Mouse (Mus musculus) 3134 (cell line): ENCODE data around the gene Rasip1.
A peak's percentile ranks its signal among the peaks of the same experiment; 100 is the strongest.

ENCODE experiments used
- DNase-seq: peaks from one replicate; pipeline ENCODE4 v3.0.0-alpha.2; 2011; ENCODE audit warnings: low spot score; ENCODE audit not compliant: insufficient read length; ENCODE audit errors: extremely low read depth

Gene Rasip1

DNA sequence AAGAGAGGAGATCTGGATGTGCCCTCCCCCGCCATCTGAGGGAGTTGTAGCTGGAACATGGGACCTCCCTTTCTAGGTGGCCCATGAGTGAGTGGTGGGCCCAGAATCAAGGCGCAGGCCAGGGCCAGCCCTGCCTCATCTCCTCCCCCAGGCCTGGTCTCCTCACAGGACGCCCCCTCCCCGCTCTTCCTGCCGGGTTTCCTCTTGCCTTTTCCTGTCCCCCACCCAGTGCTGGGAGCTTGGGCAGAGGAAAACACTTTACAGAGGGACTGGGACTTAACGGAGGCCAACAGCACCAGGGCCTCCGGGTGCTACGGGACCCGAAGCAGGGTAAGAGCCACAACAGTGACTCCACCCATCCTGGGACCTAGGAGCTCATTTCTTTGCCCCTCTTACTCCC is at the start of gene Rasip1:
TSS of gene Rasip1 (plus strand) at position 228 of the 400 bp plus-strand sequence.
- DNase-seq: no peak

DNA sequence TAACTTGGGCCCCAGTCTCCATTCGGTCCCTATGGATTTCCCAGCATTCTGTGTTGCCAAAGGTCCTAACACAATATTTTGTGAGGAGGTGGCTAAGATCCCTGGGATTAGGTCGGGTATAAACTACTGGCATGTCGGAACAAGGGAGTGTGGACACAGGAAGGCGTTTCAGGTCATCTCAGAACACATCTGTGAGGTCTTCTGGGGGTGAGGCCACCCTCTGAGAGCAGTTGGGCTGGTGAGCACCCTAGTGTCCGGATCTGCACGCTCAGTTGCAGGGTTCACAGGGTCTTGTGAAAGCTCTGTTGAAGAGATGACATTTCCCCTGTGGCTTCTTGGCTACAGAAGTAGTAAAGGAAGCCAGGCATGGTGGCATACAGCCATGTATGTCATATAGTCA is 41.4 kb upstream of the Rasip1 start:
- no peak for DNase-seq

DNA sequence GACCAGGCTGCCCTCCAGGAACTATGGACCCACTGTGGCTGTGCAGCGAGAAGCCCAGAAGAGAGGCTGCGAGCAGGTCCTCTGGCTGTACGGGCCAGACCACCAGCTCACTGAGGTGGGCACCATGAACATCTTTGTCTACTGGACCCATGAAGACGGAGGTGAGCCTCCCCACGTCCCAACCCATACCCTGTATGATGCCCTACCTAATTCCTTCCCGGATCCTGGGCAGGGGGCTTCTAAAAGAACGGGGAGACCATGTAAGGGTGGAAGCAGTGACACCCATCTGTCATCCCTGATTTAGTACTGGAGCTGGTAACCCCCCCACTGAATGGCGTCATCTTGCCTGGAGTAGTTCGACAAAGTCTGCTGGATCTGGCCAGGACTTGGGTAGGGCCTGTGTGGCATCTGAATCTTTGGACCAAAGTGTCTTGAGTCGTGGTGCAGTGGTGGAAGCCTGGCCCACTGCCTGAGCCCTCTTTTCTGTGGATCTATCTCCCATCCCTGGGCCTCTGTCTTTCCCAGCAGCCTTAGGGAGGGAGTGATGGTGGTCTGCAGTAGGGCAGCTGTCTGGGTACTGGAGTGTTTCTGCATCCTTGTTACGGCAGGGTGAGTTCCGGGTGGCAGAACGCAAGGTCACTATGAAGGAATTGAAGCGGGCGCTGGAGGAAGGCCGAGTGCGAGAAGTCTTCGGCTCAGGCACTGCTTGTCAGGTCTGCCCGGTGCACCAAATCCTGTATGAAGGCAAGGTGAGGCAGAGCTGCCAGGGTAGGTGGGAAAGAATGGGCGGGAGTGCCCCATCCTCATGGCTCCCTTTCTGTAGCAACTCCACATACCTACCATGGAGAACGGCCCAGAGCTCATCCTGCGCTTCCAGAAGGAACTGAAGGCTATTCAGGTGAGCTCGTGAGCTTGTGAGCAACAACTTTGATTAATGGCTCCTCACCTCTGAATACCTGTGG is 39.4 kb upstream of the Rasip1 start:
- DNase-seq: no peak

DNA sequence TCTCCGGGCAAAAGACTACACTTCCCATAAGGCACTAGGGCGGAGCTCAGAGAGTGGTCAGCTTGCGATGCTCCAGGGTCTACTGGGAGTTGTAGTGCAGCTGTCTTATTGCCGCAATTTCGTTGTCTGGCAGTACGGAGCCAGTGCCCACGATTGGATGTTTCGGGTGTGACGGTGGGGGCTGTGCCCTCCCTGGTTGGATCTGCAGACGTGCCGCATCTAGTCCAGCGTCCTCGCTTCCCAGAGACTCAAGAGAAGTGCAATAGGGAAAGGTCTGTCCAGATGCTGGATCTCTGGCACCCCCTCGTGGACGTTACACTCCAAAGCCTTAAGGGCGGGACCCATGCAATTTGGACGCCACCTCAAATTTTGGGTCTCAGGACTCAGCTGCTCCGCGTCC is 38.1 kb upstream of the Rasip1 start:
- peak; percentile 93 for DNase-seq

DNA sequence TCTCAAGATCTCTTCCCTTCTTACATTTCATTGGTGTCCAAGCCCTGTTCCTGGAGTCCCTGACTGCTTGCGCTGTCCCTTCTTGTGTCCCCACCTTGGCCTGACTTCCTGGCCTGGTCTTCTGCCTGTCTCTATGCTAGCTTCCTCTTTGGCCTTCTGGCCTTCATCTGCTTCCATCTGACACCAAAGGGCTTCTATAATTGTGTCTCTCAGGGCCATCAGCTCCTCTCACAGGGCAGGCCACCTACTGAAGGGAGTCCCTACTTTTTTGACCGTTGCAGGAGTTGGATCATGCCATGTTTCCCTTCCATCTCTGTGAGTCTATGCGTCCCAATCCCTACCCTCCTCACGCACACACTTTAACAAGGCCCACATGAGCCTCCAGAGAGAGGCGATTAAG is 37.4 kb upstream of the Rasip1 start:
- no peak for DNase-seq

DNA sequence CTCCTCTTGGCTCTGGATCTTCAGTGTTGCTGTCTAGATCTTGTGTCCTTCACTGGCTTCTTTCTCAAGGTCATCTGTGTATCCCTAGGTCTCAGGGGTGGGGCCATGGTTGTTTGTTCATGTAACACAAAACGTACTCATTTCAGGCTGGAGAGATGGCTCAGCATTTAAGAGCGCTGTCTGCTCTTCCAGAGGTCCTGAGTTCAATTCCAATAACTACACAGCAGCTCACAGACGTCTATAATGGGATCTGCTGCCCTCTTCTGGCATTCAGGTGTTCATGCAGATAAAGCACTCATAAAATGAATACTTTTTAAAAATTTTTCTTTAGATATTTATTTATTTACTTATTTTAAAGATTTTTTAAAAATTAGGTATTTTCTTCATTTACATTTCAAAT is 36.4 kb upstream of the Rasip1 start:
- DNase-seq: no peak

DNA sequence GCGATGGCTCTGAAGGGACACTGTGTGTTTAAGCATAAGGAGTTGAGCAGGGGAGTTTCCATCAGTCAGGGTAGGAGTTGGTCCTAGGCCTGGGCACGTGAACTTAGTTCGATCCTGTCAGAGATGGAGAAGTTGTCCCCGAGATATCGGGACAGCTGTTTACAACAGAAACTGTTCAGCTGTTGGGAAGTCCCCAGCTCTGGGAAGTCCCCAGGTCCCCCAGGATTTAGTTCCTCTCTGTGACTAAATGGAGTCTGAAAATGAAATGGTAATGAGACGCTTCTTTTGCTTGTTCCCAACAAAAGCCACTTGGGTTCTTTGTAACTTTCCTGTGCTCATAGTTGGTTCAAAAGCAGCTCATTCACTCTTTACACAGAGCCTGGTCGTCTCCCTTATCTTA is 35.4 kb upstream of the Rasip1 start:
- DNase-seq: no peak

DNA sequence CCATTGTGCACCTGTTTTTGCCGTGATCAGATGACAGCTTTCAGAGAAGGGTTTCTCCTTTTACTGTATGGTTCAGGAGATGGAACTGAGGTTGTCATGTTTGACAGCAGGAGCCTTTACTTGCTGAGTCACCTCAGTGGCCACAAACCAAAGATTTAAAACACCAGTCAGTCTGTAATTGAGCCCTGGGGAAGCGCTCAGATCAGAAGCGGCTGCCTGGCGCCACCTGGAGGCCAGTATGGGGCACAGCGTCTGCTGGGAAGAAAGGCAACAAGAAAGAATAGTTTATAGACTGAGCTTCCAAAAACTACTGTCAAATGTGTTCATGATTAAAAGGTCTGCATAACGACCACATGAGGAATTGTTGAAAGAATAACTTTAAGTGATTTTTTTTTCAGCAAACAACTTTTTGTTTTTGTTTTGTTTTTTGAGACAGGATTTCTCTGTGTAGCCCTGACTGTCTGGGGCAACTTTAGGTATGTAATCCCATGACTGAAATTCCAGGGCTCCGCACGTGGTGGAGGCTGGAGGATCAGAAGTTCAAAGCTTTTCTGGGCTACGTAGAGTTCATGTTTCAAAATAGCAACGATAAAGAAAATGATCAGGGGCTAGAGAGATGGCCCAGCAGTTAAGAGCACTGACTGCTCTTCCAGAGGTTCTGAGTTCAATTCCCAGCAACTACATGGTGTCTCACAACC is 34.0 kb upstream of the Rasip1 start:
- DNase-seq: peak; percentile 74

DNA sequence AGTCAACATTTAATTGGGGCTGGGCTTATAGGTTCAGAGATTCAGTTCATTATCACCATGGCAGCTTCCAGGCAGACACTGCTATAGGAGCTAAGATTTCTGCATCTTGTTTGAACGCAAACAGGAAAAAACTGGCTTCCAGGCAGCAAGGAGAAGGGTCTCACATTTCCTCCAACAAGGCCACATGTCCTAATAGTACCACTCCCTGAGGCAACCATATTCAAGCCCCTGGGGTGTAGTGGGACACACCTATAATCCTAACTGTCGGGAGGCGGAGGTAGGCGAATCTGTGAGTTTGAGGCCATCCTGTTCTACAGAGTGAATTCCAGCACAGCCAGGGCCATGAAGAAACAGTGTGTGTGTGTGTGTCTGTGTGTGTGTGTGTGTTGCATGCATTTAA is 32.1 kb upstream of the Rasip1 start:
- no peak for DNase-seq

DNA sequence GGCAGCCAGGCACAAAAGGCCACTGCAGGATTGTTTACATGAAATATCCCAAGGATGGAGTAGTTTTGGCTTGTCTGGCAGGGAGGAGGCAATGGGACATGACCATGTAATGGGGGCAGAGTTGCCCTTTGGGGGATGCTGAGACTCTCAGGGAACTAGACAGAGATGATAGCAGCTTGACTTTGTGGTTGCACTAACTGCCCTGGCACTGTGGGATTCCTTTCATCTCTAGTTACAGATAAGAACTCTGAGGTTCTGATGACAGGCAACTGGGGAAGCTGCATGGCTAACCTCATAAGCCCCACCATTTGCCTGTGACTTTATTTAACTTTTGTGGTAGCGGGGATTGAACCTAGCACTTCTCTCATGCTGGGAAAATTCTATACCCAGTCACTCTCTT is 31.2 kb upstream of the Rasip1 start:
- DNase-seq: no peak

DNA sequence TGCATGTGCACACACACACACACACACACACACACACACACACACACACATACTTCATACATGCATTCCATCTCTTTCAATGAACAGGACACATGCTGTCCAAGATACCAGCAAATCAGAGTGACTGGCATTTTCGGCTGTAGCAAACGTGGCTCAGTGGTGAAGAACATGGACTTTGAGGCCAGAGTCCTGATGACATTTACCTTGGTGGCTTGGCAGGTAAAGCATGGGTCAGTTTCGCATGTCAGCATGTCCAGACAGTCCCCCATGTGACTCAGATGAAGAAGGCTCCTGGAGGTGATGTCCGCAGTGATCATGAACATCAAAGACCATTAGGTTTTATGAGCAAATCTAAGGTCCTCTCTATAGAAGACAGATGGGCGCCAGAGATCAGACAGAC is 30.3 kb upstream of the Rasip1 start:
- no peak for DNase-seq

DNA sequence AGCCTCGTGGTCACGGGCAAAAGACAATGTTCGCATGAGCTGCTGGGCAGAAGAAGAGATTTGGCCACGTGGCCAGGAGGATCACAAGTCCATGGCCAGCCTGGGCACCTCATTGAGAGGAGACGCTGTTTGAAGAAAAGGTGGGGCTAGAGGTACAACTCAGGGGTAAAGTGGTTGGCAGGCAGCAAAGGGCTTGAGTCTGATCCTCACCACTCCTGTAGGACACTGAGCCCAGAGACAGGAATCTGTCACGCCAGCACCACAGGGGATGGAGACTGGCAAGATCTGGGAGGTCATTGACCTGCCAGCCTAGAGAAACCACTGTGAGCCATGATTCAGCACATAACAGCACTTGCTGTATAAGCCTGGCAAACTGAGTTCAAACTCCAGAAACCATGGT is 29.8 kb upstream of the Rasip1 start:
- DNase-seq: no peak

DNA sequence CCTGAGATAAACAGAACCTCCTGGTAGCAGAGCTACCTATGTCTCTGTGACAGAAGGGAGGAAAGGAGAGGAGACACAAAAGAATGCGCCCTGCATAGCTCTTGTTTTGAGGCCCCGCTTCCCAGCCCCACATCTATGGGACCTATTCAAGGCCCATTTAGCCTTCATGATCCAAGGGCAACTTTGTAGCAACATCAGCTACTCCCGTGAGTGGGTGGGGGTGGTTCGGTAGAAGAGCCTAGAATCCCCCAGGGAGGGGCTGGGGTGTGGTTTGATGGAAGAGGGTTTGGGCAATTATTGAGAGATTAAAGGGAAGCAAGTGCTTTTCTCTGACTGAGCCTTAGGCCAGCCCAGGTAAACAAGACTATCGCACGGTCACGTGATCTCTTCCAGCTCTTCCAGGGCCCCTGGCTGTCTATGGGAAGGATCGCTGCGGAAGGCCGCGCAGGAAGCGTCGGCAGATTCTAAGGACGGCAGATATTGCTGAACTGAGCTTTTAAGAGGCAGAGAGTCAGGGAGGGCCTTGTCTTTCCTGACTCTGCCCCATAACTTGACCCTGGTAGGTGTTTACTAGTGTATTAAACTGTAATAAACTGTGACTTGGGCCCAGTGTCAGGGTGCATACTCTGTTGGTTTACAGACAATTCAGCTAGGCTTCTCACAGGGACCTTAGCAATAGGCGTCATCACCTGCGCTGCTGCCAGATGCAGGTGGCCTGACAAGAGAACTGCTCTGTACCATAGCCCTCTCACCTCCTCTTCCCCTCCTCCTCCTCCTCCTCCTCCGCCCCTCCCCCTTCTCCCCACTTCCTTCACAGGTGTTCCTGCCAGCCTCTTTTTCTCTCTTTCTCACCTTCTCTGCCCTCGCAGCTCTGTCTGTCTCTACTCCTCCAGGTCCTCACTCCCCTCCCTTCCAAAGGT is 28.1 kb upstream of the Rasip1 start:
- DNase-seq: no peak

DNA sequence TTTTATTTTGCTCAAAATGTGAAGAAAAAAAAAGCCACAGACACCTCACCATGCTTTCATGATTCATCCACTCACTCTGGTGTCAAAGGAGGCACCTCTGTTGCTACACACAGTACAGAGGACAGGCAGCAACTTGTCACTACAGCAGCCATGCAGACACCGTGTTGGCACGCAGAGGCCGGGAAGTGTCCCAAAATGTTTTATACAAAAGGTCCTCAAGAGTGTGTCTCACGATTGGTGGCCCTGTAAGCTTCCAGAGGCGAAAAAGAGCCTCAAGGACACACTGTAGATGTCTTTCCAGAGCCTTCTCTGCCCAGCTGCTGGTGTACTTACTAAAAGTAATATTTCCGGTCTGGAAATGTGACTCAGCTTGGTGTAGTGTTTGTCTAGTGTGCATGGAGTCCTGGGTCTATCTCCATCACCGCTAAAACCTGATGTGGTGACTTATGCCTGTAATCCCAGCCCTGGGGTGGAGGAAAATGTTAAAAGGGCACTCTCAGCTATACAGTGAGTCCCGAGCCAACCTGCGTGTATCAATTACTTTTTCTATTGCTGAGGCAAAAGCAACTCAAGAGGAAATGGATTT is 21.5 kb upstream of the Rasip1 start:
- DNase-seq: peak; percentile 31

DNA sequence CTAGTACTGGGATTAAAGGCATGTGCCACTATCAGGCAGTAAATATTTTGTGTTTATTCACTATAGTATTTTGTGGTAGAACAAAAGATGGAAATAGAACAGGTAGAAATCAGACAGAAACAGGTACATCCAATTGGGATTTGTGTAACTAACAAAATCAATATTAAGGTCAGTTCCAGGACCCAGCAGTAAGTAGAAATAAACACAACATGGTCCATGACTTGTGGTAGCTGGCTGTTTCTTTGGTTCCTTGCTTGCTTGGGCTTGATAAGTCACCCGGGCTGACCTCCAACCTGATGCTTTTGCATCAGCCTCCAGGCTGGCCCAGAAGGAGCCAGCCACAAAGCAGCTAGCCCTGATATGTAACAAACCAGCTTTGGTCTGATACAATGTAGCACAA is 17.8 kb upstream of the Rasip1 start:
- DNase-seq: no peak

DNA sequence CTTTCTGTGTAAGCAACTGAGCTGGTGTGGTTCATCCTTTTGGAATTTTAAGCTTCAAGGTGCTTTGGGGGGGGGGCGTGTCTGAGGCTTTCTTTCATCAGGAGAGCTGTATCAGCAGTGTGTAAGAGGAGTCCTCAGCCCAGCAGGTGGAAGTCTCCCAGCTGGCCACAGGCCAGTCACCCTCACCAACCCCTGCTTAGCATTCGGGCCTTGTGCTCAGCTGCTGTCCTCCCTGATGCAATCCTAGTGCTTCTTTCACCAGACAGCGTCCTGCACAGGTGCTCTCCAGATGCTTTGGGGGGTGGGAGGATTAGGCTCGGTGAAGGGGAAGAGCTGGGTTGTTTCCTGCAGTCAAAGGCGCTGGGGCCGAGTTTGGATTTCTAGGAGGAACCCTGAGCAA is 11.0 kb upstream of the Rasip1 start:
- DNase-seq: peak; percentile 53

DNA sequence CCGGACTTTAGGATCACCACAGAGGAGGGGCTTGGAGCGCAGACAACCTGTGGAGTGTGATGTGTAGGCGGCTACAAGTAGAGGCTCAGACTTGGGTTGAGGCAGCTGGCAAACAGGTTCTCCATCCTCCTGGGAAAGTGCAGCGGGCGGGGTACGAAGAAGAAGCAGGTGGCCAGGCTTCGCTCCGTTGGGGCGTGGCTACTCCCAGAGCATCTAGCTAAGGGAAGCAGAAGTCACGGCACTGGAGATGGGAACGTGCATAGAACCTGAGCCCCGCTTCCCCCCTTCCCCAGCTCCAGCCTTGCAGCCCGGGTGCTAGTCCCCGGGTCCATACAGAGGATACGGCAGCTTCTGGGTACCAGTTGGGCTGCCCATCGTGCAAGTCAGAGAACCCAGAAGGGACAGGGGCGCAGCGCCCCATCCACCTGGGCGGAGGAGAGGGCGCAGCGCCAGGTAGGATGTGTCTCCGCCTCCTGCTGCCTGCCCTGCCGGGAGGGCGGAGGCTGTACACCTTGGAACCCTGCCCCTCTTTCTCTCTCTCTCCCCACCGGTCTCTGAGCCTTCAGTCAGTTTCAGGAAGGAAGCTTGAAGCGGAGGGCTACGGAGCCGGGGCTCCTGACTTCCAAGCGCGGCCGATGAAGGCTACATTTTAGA is 10.1 kb upstream of the Rasip1 start, which contains the start of gene Fut1:
TSS of gene Fut1 (plus strand) at position 248 of the 654 bp plus-strand sequence.
- DNase-seq: no peak

DNA sequence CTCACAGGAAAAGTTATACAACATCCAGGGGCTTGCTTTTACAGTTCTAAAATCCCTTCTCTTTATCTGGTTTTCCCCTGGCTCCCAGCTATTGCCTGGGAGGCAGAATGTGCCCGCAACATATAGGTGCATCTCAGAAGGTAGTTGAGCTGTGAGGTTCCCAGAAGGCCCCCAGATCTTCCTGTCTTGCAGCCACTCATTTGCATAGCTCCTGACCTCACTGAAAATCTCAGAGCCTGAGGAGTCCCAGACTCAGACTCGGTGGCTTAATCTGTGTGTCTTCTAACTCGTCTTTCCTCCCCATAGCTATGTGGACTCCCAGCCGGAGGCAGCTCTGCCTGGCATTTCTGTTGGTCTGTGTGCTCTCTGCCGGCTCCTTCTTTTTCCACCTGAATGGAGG is 9.0 kb upstream of the Rasip1 start:
- DNase-seq: no peak

DNA sequence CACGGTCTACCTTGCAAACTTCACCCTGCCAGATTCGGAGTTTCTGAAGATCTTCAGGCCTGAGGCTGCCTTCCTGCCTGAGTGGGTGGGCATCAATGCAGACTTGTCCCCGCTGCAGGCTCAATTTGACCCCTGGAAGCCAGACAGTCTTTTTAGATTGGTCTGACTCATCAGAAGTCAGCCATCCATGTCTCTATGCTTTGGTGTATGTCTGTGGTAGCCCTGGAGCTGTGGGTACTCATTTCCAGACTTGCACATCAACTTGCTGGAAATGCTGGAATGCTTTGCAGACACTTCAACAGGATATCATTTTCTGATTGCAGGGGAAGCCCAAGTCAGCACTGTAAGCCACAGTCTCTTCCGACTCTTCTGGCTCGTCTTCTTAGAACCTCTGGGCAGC is 7.7 kb upstream of the Rasip1 start:
- DNase-seq: no peak

DNA sequence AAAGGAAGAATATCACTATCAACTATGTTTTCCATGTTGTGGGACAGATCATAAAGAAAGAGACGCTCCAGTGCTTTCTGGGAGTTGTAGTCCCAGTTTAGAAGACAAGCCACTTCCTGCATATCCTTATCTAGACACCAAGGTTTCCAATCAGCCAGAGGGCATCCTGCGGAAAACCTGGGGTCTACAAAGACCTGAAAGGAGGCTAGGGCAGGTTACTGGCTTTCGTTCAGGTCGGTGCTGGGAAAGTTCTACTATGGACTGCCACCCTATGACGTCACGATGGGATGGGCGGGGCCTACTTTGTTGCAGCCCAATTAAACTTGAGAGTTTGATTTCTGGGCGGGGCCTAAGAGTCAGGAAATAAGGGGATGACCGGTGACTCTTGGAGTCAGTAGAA is 5.8 kb upstream of the Rasip1 start, which contains the start of gene Izumo1:
TSS of gene Izumo1 (plus strand) at position 369 of the 400 bp plus-strand sequence.
- DNase-seq: no peak
